Mouse (Mus musculus): ENCODE results near the gene Gje1. TPM values are rescaled to one million over a fixed set of nuclear protein-coding genes. Genes with fewer than 3 reads are reported as not detected.

Gje1 gene
- total and polyA plus RNA-seq, 3 experiments, result not detected

DNA sequence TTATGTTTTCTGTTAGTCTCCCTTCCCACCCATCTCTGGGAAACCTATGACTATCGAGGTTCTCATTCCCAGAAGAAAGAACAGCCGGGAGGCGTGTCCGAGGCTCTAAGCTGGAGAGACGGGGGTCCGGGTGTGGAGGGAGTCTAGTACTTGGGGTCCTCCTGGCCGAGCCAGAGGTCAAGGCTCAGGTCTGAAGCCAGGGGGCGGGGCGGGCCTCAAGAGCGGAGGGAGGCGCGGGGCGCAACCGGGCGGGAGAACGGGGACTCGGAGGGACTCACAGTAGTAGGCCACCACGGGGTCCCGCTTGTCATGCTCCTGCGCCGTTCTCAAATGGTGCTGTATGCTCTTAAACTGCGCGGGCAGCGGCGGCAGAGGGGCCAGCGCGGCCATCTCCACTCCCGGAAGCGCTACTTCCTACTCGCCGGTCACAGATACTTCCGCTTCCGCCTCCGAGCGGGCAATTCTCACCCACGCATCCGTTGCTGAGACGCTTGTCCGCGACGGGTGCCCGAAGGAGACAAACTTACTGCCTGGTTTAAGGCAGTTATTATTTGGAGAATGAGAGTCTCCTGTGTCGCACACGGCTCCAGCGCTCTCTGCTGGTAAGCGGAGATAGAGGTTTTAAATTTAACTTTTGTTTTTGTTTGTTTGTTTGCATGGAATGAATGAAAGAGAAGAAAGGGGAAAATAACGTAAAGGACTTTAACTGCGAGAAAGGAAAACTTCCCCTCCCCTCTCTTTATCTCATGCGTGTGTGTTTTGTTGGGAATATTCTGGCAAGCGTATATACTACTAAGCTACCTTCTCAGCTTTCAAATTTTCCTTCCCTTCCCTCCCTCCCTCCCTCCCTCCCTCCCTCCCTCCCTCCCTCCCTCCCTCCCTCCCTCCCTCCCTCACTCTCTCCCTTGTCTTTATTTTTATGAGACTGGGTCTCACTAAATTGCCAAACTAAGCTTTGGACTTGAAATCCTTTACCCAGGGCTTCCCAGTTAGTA lies 12.6 kb downstream of the Gje1 start, which contains the start of the genes Vta1 and Nmbr:
TSS of gene Vta1 (minus strand) at position 489 of the 995 bp plus-strand sequence.
TSS of gene Nmbr (plus strand) at position 520 of the 995 bp plus-strand sequence.
- Histone ChIP-seq H3K36me3 (replicated peaks) (peaks cover 14% of the 10 kb centered on the region), H3K4me3 (ENCODE audit: low read depth, low read length) (peak within 1 kb of the TSS; percentile 94), H3K4me1 (ENCODE audit: insufficient read depth, low read depth, low read length) (peaks cover 15% of the 10 kb centered on the region), H3K9me3 (replicated peaks) (no peaks in the 10 kb centered on the region), H3K27me3 (ENCODE audit: insufficient read depth, low read length) (no peaks in the 10 kb centered on the region)
- peak; percentile 96 for ATAC-seq (ENCODE audit: extremely low read depth, insufficient number of reproducible peaks, low FRiP score, poor library complexity, severe bottlenecking)
- TF ChIP-seq TAL1 (conservative IDR thresholded peaks at IDR 0.05; ENCODE audit: low read depth, low read length) (no peak), GATA1 (IDR thresholded peaks at IDR 0.05; ENCODE audit: borderline replicate concordance, low read length) (no peak), CTCF (IDR thresholded peaks at IDR 0.05; ENCODE audit: low read depth, low read length) (no peak; the same call in 1 of the 2 replicates), GATA2 (IDR thresholded peaks at IDR 0.05; ENCODE audit: borderline replicate concordance, low read depth, low read length) (no peak)
- DNase-seq (ENCODE audit: low spot score), result peak; percentile 67

DNA sequence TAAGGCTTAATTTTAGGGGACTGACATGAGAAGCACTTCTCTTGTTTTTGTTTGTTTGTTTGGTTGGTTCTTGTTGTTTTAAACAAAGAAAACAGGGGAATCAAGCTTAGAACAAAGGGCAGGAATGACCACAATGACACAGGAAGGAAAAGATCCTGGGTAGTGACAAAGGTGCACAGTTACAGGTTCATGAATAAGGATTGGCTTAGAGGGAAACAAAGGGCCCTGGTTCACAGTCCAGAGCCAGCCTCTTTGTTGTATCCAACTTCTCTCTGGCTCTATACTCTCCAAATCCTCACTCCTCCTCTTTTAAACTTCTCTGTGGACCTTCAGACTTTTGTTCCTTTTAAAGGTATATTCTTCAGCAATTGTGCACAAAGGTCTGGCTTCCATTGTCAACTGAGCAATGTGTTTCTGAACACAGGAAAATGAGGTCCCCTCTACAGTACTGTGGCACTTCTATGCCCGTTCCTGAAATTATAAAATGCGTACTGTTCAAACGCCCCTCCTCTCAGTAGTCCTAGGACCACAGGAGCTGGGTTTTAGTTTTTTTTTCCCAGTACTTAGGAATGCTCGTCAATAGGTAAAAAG lies 14.1 kb downstream of the Gje1 start:
- no peaks in the 10 kb centered on the region for H3K27me3 ChIP-seq (ENCODE audit: insufficient read depth, low read length)
- peaks cover 15% of the 10 kb centered on the region for H3K4me1 ChIP-seq (ENCODE audit: insufficient read depth, low read depth, low read length)
- peaks cover 22% of the 10 kb centered on the region for H3K36me3 ChIP-seq (replicated peaks)
- TF ChIP-seq GATA1 (IDR thresholded peaks at IDR 0.05; ENCODE audit: borderline replicate concordance, low read length) (no peak), CTCF (IDR thresholded peaks at IDR 0.05; ENCODE audit: low read depth, low read length) (no peak), GATA2 (IDR thresholded peaks at IDR 0.05; ENCODE audit: borderline replicate concordance, low read depth, low read length) (no peak), POLR2AphosphoS5 (IDR thresholded peaks at IDR 0.05; ENCODE audit: insufficient replicate concordance, low read depth, low read length) (no peak), TAL1 (conservative IDR thresholded peaks at IDR 0.05; ENCODE audit: low read depth, low read length) (no peak)
- peak overlapping the region; percentile 10; the same call in 1 of the 2 replicates for H3K4me3 ChIP-seq (ENCODE audit: low read depth, low read length)
- H3K9me3 ChIP-seq (replicated peaks), result no peaks in the 10 kb centered on the region
- ATAC-seq (ENCODE audit: extremely low read depth, insufficient number of reproducible peaks, low FRiP score, poor library complexity, severe bottlenecking) (no peak), DNase-seq (ENCODE audit: low spot score) (no peak)

GRCm38 (mm10) chr10:14703239-14703638 lies 14.8 kb downstream of the Gje1 start:
- DNase-seq (ENCODE audit: low spot score), result no peak
- no peak for TF ChIP-seq GATA2 (IDR thresholded peaks at IDR 0.05; ENCODE audit: borderline replicate concordance, low read depth, low read length)
- no peak for TF ChIP-seq POLR2AphosphoS5 (IDR thresholded peaks at IDR 0.05; ENCODE audit: insufficient replicate concordance, low read depth, low read length)
- TF ChIP-seq TAL1 (conservative IDR thresholded peaks at IDR 0.05; ENCODE audit: low read depth, low read length), result no peak
- no peak for TF ChIP-seq GATA1 (IDR thresholded peaks at IDR 0.05; ENCODE audit: borderline replicate concordance, low read length)
- no peak for TF ChIP-seq CTCF (IDR thresholded peaks at IDR 0.05; ENCODE audit: low read depth, low read length)
- Histone ChIP-seq H3K4me3 (ENCODE audit: low read depth, low read length) (no peak overlapping the region), H3K4me1 (ENCODE audit: insufficient read depth, low read depth, low read length) (peaks cover 15% of the 10 kb centered on the region), H3K27me3 (ENCODE audit: insufficient read depth, low read length) (no peaks in the 10 kb centered on the region), H3K36me3 (replicated peaks) (peaks cover 22% of the 10 kb centered on the region), H3K9me3 (replicated peaks) (no peaks in the 10 kb centered on the region)
- no peak for ATAC-seq (ENCODE audit: extremely low read depth, insufficient number of reproducible peaks, low FRiP score, poor library complexity, severe bottlenecking)

GRCm38 (mm10) chr10:14690349-14690748 lies 27.7 kb downstream of the Gje1 start:
- DNase-seq (ENCODE audit: low spot score) (no peak), ATAC-seq (ENCODE audit: extremely low read depth, insufficient number of reproducible peaks, low FRiP score, poor library complexity, severe bottlenecking) (no peak)
- Histone ChIP-seq H3K36me3 (replicated peaks) (peaks cover 33% of the 10 kb centered on the region), H3K27me3 (ENCODE audit: insufficient read depth, low read length) (no peaks in the 10 kb centered on the region), H3K4me1 (ENCODE audit: insufficient read depth, low read depth, low read length) (peaks cover 18% of the 10 kb centered on the region), H3K9me3 (replicated peaks) (no peaks in the 10 kb centered on the region), H3K4me3 (ENCODE audit: low read depth, low read length) (no peak overlapping the region)
- TF ChIP-seq POLR2AphosphoS5 (IDR thresholded peaks at IDR 0.05; ENCODE audit: insufficient replicate concordance, low read depth, low read length) (no peak), TAL1 (conservative IDR thresholded peaks at IDR 0.05; ENCODE audit: low read depth, low read length) (no peak), GATA2 (IDR thresholded peaks at IDR 0.05; ENCODE audit: borderline replicate concordance, low read depth, low read length) (no peak), CTCF (IDR thresholded peaks at IDR 0.05; ENCODE audit: low read depth, low read length) (no peak), GATA1 (IDR thresholded peaks at IDR 0.05; ENCODE audit: borderline replicate concordance, low read length) (no peak)

GRCm38 (mm10) chr10:14688785-14689442 lies 29.1 kb downstream of the Gje1 start:
- H3K9me3 ChIP-seq (replicated peaks), result no peaks in the 10 kb centered on the region
- peaks cover 34% of the 10 kb centered on the region for H3K36me3 ChIP-seq (replicated peaks)
- no peak for TF ChIP-seq CTCF (IDR thresholded peaks at IDR 0.05; ENCODE audit: low read depth, low read length)
- no peak for DNase-seq (ENCODE audit: low spot score)
- H3K4me1 ChIP-seq (ENCODE audit: insufficient read depth, low read depth, low read length), result peaks cover 18% of the 10 kb centered on the region
- H3K27me3 ChIP-seq (ENCODE audit: insufficient read depth, low read length), result no peaks in the 10 kb centered on the region
- no peak overlapping the region for H3K4me3 ChIP-seq (ENCODE audit: low read depth, low read length)
- ATAC-seq (ENCODE audit: extremely low read depth, insufficient number of reproducible peaks, low FRiP score, poor library complexity, severe bottlenecking), result peak; percentile 82

- no peaks in the 10 kb centered on the region for H3K27me3 ChIP-seq (ENCODE audit: insufficient read depth, low read length)
- no peak for TF ChIP-seq GATA1 (IDR thresholded peaks at IDR 0.05; ENCODE audit: borderline replicate concordance, low read length)
- TF ChIP-seq GATA2 (IDR thresholded peaks at IDR 0.05; ENCODE audit: borderline replicate concordance, low read depth, low read length), result no peak
- no peak for TF ChIP-seq TAL1 (conservative IDR thresholded peaks at IDR 0.05; ENCODE audit: low read depth, low read length)
- no peak for TF ChIP-seq CTCF (IDR thresholded peaks at IDR 0.05; ENCODE audit: low read depth, low read length)
- TF ChIP-seq POLR2AphosphoS5 (IDR thresholded peaks at IDR 0.05; ENCODE audit: insufficient replicate concordance, low read depth, low read length), result no peak
- H3K4me3 ChIP-seq (ENCODE audit: low read depth, low read length), result no peak overlapping the region
- ATAC-seq (ENCODE audit: extremely low read depth, insufficient number of reproducible peaks, low FRiP score, poor library complexity, severe bottlenecking) (no peak), DNase-seq (ENCODE audit: low spot score) (no peak)
- H3K9me3 ChIP-seq (replicated peaks), result no peaks in the 10 kb centered on the region
- H3K36me3 ChIP-seq (replicated peaks), result peaks cover 29% of the 10 kb centered on the region
- H3K4me1 ChIP-seq (ENCODE audit: insufficient read depth, low read depth, low read length), result peaks cover 18% of the 10 kb centered on the region
Measured at GRCm38 (mm10) chr10:14685663-14686062, 32.4 kb downstream of the Gje1 start.
